In the genomic region with DNA sequence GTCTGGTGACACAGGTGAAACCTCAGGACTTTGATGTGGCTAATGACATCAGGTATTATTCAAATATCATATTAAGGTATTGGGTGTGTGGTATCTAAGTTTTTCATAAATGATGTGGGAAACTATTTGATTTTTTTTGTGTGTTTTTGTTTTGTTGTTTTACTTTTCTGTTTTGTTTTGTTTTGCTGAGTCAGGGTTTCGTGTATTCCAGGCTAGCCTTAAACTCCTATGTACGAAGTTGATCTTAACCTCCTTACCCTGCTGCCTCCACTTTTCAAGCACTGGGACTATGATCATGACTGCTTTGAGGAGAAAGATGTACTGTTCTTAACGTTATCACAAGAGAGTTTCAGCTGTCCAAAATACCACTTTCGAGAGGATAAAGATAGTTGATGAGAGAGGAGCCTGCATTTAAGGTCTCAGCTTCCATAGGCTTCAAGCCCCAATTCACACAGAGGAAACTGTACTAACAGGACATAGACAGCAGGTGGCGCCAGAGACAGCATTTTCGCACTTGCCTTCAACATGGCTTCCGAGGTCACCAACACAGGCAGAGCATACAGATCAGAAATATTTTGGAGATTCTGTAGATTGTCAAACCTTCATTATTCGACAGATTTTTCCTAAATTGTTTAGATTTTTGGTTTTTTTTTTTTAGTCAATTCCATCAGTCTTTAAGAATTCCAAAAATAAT, we compare ENCODE assay signal across 9 mouse cellular contexts.
DNase-seq lines count a peak whose midpoint lies in the region; ATAC-seq and TF ChIP-seq lines count a peak whose summit lies in the region.
"Had no signal": no experiment of that assay in that cellular context is flagged by ENCODE, and none has a peak within 500 bp of the region (broad histone marks: within the 10 kb centered on the region; RNA-seq: fewer than 3 reads in every experiment).

No protein-coding gene starts in this region.

- H3K9me3 ChIP-seq in CH12.LX (replicated peaks; ENCODE audit: low read length), result no peaks in the 10 kb centered on the region
- H3K9me3 ChIP-seq: limb, embryonic 12.5 days had no signal

- no peaks in the 10 kb centered on the region for H3K27me3 ChIP-seq in CH12.LX (replicated peaks)
- H3K27me3 ChIP-seq: limb, embryonic 12.5 days had no signal

- DNase-seq in CH12.LX (ENCODE audit: extremely low read depth), result peak; percentile 90
- peak; percentile 40 for DNase-seq in adrenal gland, adult 8-10 months
- DNase-seq in embryo, embryonic 10.5 days (ENCODE audit: low spot score), result peak; percentile 89
- peak; percentile 58 to 86 for DNase-seq in kidney, postnatal 36 days
- peak; percentile 62 to 70 for DNase-seq in lung, adult 18-20 months
- peak; percentile 53 for DNase-seq in retina, adult 2 months (ENCODE audit: low read depth, low spot score)
- peak; percentile 77 for DNase-seq in thymus, postnatal 25 days

- in situ Hi-C loops in CH12.LX (cut with MboI; ENCODE audit: low pct_ligation_motif_present, low pct_unique_long_range_greater_than_20kb, low sequenced_read_pairs), result no loop called here

- dilution Hi-C loops in CH12.LX (cut with MboI; ENCODE audit: extremely low pct_ligation_motif_present, extremely low pct_unique_long_range_greater_than_20kb, low sequenced_read_pairs), result no loop called here

- ATAC-seq in granulocyte monocyte progenitor cell, adult 5-6 weeks (replicated peaks; ENCODE audit: poor library complexity, severe bottlenecking), result peak; percentile 90

- no peak for TF ChIP-seq POLR2A in CH12.LX (IDR thresholded peaks at IDR 0.05; ENCODE audit: low read depth, low read length)

- no peak overlapping the region for H3K9ac ChIP-seq in CH12.LX (ENCODE audit: insufficient read depth, low read depth)
- H3K9ac ChIP-seq: limb, embryonic 12.5 days had no signal

- peak; percentile 90 for TF ChIP-seq RAD21 in CH12.LX (IDR thresholded peaks at IDR 0.05; ENCODE audit: low read depth, low read length)

- no peaks in the 10 kb centered on the region for H3K79me2 ChIP-seq in CH12.LX (replicated peaks; ENCODE audit: control insufficient read depth, extremely low read depth, insufficient read depth, poor library complexity, severe bottlenecking)

- TF ChIP-seq CTCF in CH12.LX (conservative IDR thresholded peaks at IDR 0.05 in 1 of 2, IDR thresholded peaks at IDR 0.05 in 1 of 2; ENCODE audit: low read depth in 2 of 2, low read length in 2 of 2), result peak; percentile 94 to 98

- H3K4me2 ChIP-seq in CH12.LX (ENCODE audit: insufficient read depth, low read depth, poor library complexity, severe bottlenecking), result no peak overlapping the region
- H3K4me2 ChIP-seq: limb, embryonic 12.5 days had no signal

- peaks cover 0 to 8% of the 10 kb centered on the region in 2 experiments; a peak in 2 of 4 replicates for H3K4me1 ChIP-seq in CH12.LX (ENCODE audit: control insufficient read depth in 1 of 2, insufficient read depth in 2 of 2)
- H3K4me1 ChIP-seq: limb, embryonic 12.5 days had no signal

- no peaks in the 10 kb centered on the region for H3K36me3 ChIP-seq in CH12.LX (replicated peaks in 1 of 2; ENCODE audit: control insufficient read depth in 1 of 2, insufficient read depth in 1 of 2, low read length in 1 of 2)
- H3K36me3 ChIP-seq: limb, embryonic 12.5 days had no signal

- no peak overlapping the region for H3K27ac ChIP-seq in CH12.LX (ENCODE audit: insufficient read depth, low read depth)
- H3K27ac ChIP-seq: limb, embryonic 12.5 days had no signal

- no peak for TF ChIP-seq EP300 in CH12.LX (IDR thresholded peaks at IDR 0.05; ENCODE audit: low read length)

- no peak overlapping the region for H3K4me3 ChIP-seq in CH12.LX (replicated peaks in 1 of 3; ENCODE audit: low read depth in 2 of 3, low read length in 2 of 3, poor library complexity in 1 of 3)
- H3K4me3 ChIP-seq: limb, embryonic 12.5 days had no signal

TF ChIP-seq in CH12.LX, 34 proteins besides CTCF, POLR2A, EP300 and RAD21:
- TF ChIP-seq MAX (IDR thresholded peaks at IDR 0.05; ENCODE audit: low read length) (no peak), CHD2 (IDR thresholded peaks at IDR 0.05; ENCODE audit: low read length) (no peak), ZKSCAN1 (IDR thresholded peaks at IDR 0.05; ENCODE audit: borderline replicate concordance, low read depth, low read length) (no peak), MEF2A (IDR thresholded peaks at IDR 0.05; ENCODE audit: borderline replicate concordance, low read depth, low read length) (no peak), ZMIZ1 (IDR thresholded peaks at IDR 0.05; ENCODE audit: low read depth, low read length) (no peak), KAT2A (IDR thresholded peaks at IDR 0.05; ENCODE audit: insufficient replicate concordance, low read length) (no peak), HCFC1 (IDR thresholded peaks at IDR 0.05; ENCODE audit: low read depth, low read length) (no peak), TBP (conservative IDR thresholded peaks at IDR 0.05; ENCODE audit: low read depth, low read length) (no peak), MAFK (IDR thresholded peaks at IDR 0.05; ENCODE audit: insufficient replicate concordance, low read length) (peak; percentile 84), SMC3 (IDR thresholded peaks at IDR 0.05; ENCODE audit: low read depth, low read length) (peak; percentile 73), JUN (IDR thresholded peaks at IDR 0.05; ENCODE audit: insufficient read depth, low read depth, low read length) (no peak), USF2 (conservative IDR thresholded peaks at IDR 0.05; ENCODE audit: low read depth, low read length) (no peak), ZC3H11A (IDR thresholded peaks at IDR 0.05; ENCODE audit: low read depth, low read length) (peak; percentile 26; the same call in 1 of the 2 replicates)

Comparison
In these comparisons a context has a peak if more than half of its experiments do, and no peak if none do; other contexts are left out.
1. DNase-seq: peak in every context shown above with its lines; median percentile 90 in CH12.LX; 89 in embryo, embryonic 10.5 days; 77 in thymus, postnatal 25 days; 72 in kidney, postnatal 36 days; 66 in lung, adult 18-20 months; 53 in retina, adult 2 months; 40 in adrenal gland, adult 8-10 months.